Mouse (Mus musculus) gastrocnemius, postnatal 25 days (tissue): ENCODE data around the gene Lrrk2. TPM values are rescaled to one million over a fixed set of nuclear protein-coding genes. Genes with fewer than 3 reads are reported as not detected.

ENCODE experiments used
- DNase-seq: peaks from one replicate; pipeline ENCODE4 v3.0.0; 2022
- long read RNA-seq, 2 experiments: library from polyadenylated mRNA; stranded (forward); transcript quantifications; one replicate each; pipeline ENCODE4 v2.0.0; 2021
- total RNA-seq, 2 experiments: library from RNA; stranded (reverse); gene quantifications; 1 replicate in 1 of 2; 2 replicates in 1 of 2; pipeline ENCODE4 v1.2.3; 2021

Lrrk2 gene
- total RNA-seq, result 1 to 10 TPM; 4.8 to 5.4 TPM
- long read RNA-seq, experiment 1, partial matches to known transcripts, result 0 of 1 reads
- long read RNA-seq, experiment 1, other reads (novel, unspliced or antisense), result 0 of 1 reads
- long read RNA-seq, experiment 2, partial matches to known transcripts, result 1 of 2 reads
- long read RNA-seq, experiment 2, other reads (novel, unspliced or antisense), result 1 of 2 reads

DNA sequence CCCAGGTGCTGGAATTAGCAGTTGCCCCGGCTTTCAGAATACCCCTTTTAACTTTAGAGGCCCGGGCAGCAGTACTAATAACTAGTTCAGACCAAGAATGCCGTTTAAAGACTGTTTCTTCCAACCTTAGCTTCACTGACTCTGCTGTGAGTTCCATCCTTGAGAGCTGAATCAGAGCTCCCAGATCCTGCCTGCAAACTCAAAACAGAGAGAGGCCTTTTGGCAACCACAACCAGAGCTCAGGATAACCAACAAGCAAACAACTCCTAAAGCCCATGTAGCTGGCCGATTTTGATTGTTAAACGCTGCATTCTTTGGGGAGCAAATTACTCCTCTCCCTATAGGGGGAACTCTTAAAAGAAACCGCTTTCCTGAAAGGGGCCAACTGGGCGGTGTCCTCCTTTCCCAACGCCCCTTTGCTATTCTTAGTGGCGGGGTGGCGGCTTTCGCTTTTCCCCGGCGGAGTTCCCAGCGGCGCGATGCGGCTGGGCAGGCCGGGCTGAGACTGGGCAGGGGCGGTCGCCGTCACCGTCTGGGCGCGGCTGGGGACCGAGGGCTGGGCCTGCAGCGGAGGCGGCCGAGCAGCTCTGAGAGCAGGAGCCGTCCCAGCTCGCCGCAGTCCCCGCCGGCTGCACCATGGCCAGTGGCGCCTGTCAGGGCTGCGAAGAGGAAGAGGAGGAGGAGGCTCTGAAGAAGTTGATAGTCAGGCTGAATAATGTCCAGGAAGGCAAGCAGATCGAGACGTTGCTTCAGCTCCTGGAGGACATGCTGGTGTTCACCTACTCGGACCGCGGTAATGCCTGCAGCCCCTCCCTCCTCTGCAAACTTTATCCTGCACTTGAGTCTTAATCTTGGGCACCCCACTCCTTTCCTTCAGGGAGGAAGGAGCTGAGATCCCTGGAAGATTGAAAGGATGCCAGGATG, at the start of gene Lrrk2:
Lrrk2 (plus strand) TSS at position 531 of the 924 bp plus-strand sequence.
- peak; percentile 89 for DNase-seq

DNA sequence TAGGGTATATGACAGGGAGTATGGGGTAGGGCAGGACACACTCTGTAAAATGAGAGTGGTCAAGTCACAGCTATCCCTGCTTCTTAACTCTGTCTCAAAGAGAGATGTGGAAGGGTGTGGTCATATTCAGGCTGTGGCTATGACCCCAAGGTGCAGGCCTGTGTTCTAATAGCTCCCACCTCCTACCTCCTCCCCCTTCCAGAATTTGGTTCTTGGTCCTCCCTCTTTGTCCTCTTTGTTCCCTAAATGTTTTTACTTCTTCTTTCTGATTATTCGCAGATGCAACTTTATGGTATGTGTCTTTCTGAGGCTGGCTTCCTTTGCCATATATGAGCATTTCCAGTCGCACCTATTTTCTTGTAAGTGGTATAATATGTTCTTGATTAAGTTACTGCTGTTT, 48.5 kb upstream of the Lrrk2 start:
- DNase-seq, result no peak

DNA sequence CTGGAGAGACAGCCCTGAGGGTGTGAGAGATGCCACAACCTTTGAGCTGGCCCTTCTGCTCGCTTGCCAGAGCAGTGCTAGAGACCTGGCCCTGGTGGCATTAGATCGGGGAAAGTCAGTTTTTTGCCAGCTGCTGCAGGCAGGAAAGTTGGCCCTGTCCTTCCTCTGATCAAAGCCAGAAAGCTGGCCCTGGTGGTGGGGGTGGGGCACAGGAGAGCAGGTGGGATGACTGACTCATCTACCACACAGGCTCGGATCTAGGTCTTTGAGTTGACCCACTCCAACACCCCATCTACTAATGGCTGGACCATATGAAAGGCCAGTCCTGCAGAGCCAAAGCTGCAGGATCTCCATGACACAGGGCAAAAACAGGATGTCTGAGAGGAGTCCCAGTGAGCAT, 43.8 kb upstream of the Lrrk2 start:
- DNase-seq, result no peak

GRCm38 (mm10) chr15:91632473-91632872, 40.5 kb upstream of the Lrrk2 start:
- DNase-seq, result no peak

DNA sequence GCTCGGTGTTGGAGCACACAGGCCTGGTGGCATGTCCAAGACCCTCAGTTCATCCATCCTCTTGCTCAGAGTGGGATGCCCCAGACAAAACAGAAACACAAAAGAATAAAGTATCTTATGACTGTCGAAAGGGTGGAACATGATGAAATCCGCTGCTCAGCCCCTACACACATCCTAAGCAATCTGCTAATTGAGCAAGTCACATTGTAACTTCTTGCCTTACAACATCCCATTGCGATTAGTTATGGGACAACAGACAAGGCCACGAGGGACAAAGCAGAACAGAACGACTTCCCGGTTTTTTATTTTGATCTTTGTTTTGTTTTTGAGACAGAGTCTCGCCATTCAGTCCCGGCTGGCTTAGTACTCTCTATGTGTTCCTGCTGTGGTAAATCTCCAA, 39.9 kb upstream of the Lrrk2 start:
- DNase-seq, result no peak

GRCm38 (mm10) chr15:91633806-91634205, 39.2 kb upstream of the Lrrk2 start:
- DNase-seq, result no peak

- no peak for DNase-seq
Measured at GRCm38 (mm10) chr15:91634236-91634635, 38.7 kb upstream of the Lrrk2 start.

DNA sequence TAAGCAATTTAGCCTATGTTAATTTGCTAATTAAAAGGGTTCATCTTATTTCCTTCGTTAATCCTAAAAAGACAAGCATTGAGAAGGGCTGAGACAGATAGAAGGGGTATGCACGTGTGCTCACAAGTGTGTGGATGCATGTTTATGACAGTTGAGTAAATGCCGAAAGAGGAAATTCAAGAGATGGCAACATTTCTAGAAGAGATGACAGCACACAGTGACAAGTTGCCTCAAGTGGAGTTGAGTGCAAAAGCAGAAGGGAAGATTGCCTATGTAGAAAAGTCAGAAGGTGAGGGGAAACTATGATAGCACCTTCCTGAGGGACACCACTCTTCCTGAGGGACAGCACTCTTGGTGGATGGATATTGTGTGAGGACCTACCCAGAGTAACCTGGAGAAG, 31.3 kb upstream of the Lrrk2 start:
- no peak for DNase-seq

GRCm38 (mm10) chr15:91642682-91643306, 30.2 kb upstream of the Lrrk2 start:
- no peak for DNase-seq

DNA sequence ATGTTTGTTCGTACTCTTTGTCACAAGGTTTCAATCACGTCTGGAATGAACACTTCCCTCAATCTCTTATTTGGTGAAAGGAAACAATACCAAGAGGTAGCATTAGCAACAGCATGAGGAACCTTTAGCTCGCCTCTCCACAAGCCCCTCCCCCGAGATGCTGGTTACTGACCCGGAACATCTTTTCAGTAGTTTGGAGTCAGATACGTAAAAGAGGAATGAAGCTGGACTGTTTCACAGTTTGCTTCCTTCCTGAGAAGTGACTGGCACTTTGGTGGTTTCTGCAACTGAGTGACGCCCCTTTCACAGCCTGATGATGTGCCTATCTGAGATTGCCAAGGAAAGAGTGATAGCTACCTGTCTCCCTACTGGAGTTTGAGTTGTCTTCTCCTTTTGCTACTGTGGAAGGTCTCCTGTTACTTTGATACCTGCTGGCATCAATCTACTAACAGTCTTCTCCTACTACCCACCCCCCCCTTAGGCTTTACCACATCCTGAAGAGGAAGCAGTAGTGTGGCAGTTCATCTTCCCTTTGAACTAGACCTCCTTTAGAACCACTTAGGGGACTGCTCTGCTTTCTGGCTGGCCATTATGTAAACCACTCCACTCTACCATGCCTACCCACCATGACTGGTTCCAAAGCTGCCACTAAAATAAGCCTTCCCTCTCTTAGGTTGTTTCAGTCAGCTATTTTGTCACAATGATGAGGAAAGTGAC, 29.2 kb upstream of the Lrrk2 start:
- no peak for DNase-seq

GRCm38 (mm10) chr15:91650270-91650669, 22.7 kb upstream of the Lrrk2 start:
- DNase-seq, result no peak

DNA sequence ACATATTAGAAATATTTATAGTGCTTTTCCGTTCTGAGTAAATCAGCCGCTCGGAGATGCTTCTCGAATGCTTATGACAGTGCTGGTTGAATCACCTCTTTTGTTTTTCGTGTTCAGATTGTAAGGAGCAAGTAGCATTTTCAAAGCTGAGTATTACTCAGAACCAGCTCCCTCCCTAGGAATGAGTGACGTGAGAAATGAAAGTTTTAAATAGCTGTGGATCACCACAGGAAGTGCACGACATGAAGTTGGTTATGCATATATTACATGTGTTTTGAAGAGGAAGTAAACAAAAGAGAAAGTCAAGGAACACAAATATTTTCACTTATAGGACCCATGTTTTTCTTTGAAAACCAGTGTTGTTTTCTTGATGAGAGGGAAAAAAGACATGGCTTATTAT, 21.5 kb upstream of the Lrrk2 start:
- no peak for DNase-seq

DNA sequence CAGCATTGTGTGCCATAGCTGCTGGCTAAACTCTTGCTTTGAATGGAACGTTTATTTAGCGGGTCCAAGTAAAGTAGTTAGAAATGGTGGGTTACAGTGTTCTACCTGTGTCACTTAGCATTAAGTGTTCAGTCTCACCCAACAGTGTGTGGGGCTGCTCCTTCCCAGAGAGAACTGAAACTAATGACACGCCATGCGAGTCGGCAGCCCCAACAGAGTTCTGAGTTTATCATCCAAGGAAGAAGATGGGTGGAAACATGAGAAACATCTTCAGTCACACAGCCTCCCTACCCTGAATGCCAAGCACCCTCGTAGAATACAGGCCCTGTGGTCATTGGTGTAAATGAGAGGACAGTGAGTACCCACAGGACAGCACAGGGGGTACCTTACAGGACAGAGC, 14.7 kb upstream of the Lrrk2 start:
- DNase-seq, result no peak

- no peak for DNase-seq
Measured at GRCm38 (mm10) chr15:91660277-91661078, 12.5 kb upstream of the Lrrk2 start.

DNA sequence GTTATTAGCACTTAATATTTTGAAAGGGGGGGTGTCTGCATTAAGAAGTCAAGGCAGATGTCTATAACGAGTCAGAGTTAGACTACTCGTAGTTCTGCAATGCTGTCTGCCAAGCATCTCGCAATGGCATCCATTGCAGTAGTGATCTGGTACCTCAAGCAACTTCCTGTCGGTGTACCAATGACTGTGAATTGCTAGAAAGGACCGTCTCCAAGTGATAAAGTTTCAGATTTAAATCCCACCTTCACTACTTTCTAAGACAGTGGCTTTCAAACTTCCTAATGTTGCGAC, 12.0 kb upstream of the Lrrk2 start:
- DNase-seq, result no peak

DNA sequence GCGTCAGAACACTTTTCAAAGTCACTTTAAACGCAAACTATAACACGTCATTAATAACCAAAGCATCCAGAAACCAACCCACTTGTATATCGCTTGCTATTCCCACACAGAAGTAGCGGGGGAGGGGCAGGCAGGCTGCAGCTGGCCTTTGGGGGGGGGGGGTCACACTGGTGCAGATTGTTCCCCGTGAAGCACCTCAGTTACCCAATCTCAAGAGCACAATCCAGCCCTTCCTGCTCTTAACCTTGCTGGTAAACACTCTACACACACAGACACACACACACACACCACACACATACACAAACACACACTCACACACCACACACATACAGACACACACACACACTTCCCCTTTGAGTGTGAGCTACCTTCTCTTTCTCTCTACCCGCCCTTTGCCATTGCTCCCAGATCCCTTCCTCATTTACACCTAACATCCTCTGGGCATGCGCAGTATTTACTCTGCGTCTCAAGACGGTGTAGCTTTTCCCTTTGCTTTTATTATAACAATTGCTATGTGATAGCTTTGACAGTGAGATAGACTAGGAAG, 8.3 kb upstream of the Lrrk2 start:
- DNase-seq, result no peak

- DNase-seq, result no peak
Measured at GRCm38 (mm10) chr15:91665530-91665929, 7.4 kb upstream of the Lrrk2 start.

GRCm38 (mm10) chr15:91671216-91671615, 1.8 kb upstream of the Lrrk2 start:
- DNase-seq, result no peak

GRCm38 (mm10) chr15:91671987-91672386, 988 bp upstream of the Lrrk2 start:
- no peak for DNase-seq

DNA sequence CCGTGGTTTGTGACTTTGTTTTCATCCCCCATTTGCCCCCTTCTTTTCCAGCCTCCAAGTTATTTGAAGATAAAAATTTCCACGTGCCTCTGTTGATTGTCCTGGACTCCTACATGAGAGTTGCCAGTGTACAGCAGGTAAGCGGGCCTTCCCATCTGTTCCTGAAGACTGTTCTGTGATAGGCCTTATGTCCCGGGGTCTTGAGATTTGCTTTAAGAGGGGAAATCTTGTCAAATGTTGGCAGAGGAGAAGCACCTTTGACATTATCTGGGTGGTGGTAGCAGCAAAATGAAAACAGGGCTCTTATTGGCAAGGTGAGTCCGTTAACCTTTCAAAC, 562 bp downstream of the Lrrk2 start:
- no peak for DNase-seq

- no peak for DNase-seq
Measured at GRCm38 (mm10) chr15:91680116-91680515, 7.1 kb downstream of the Lrrk2 start.
